Mouse (Mus musculus) neural tube, embryonic 13.5 days (tissue): ENCODE results near the gene Xylt1. TPM values are rescaled to one million over a fixed set of nuclear protein-coding genes. Genes with fewer than 3 reads are reported as not detected.

Source experiments
- ATAC-seq: fragments of 200-750 bp; cut with Nextera tagmentation; 2 replicates; pipeline ENCODE4 v1.8.0; 2017; ENCODE audit warnings: low read depth, mild to moderate bottlenecking, moderate TSS enrichment, moderate library complexity
- H3K27ac ChIP-seq: fragments of 300-500 bp; sonication (generic); replicated peaks from 2 replicates; pipeline ENCODE4 v1.5.1; 2015; ENCODE audit warnings: moderate library complexity, mild to moderate bottlenecking, inconsistent platforms
- H3K27me3 ChIP-seq: fragments of 300-500 bp; sonication (generic); 2 replicates; pipeline ENCODE4 v1.6.1; 2015; ENCODE audit warnings: mild to moderate bottlenecking, inconsistent platforms
- H3K36me3 ChIP-seq: fragments of 300-500 bp; sonication (generic); 2 replicates; pipeline ENCODE4 v1.6.1; 2015; ENCODE audit warnings: mild to moderate bottlenecking, inconsistent platforms
- H3K4me1 ChIP-seq: fragments of 300-500 bp; sonication (generic); replicated peaks from 2 replicates; pipeline ENCODE4 v1.6.1; 2015; ENCODE audit warnings: inconsistent platforms
- H3K4me2 ChIP-seq: fragments of 300-500 bp; sonication (generic); 2 replicates; pipeline ENCODE4 v1.6.1; 2015; ENCODE audit warnings: inconsistent platforms, mild to moderate bottlenecking, moderate library complexity
- H3K4me3 ChIP-seq: fragments of 300-500 bp; sonication (generic); 2 replicates; pipeline ENCODE4 v1.5.1; 2015; ENCODE audit warnings: mild to moderate bottlenecking, inconsistent platforms
- H3K9ac ChIP-seq: fragments of 300-500 bp; sonication (generic); 2 replicates; pipeline ENCODE4 v1.6.1; 2015; ENCODE audit warnings: moderate library complexity, mild to moderate bottlenecking, inconsistent platforms
- H3K9me3 ChIP-seq: fragments of 300-500 bp; sonication (generic); 2 replicates; pipeline ENCODE4 v1.6.1; 2016; ENCODE audit warnings: inconsistent platforms
- WGBS: fragments of 180-500 bp; shearing (Covaris S2); methylation state at CpG from one replicate; pipeline ENCODE4 v1.1.7; 2015; 5-methylcytosine and 5-hydroxymethylcytosine counted together
- polyA plus RNA-seq: library from polyadenylated mRNA; unstranded; fragments of >200 nt; fragmentation: Nextera tagmentation; extraction: Ambion mirVana; gene quantifications from 2 replicates; pipeline ENCODE4 v1.2.1, GENCODE M21; 2015

Gene Xylt1
- polyA plus RNA-seq, 1 experiment from 2014 or later: 1.9 TPM

DNA sequence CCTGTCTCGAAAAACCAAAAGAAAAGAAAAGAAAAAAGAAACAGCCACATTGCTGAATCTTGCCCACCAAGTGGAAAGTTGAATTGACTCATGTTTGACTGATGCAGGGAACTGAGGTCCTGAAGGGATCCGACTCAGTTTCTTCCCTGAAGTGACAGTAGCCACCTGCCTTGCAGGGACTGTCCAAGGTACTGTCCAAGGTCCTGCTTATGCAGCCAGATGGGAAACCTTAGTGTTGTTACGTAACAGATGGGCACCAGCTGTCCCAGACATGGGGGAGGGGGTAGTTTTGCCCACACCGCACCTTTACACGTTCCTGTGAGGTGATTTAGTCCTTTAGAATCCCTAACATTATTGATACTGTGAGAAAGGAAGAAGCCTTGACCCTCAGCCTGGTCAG lies 235.5 kb downstream of the Xylt1 start:
- no peaks in the 10 kb centered on the region for H3K9me3 ChIP-seq
- H3K4me1 ChIP-seq: peaks cover 33% of the 10 kb centered on the region
- no peak overlapping the region for H3K27ac ChIP-seq
- WGBS: 66% methylated on average over 5 of the region's 5 CpGs
- no peak overlapping the region for H3K9ac ChIP-seq
- H3K36me3 ChIP-seq: no peaks in the 10 kb centered on the region
- H3K4me2 ChIP-seq: no peak overlapping the region
- no peak overlapping the region for H3K4me3 ChIP-seq
- ATAC-seq: no peak
- peaks cover 6% of the 10 kb centered on the region for H3K27me3 ChIP-seq

DNA sequence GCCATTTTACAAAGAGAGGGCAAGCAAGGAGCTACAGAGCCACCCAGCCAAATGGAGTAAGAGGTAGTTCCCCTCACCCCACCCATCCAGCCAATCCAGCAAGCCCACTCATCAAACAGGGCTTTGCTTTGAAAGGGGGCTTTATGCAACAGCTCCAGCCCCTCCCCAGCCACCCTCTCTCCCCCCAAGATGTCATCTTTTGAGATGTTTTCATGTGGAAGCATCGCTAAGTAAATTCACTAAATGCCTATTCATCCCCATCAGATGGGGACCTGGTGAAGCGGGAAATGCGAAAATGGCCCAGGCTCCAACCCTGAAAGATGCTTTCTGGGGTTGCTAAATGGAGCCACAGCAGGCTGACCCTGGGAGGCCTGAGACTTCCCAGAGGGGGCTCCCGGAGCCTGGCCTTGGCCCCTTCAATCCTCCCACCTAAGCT lies 238.0 kb downstream of the Xylt1 start:
- Histone ChIP-seq H3K9ac (no peak overlapping the region), H3K27ac (no peak overlapping the region), H3K27me3 (peaks cover 8% of the 10 kb centered on the region), H3K4me2 (no peak overlapping the region), H3K9me3 (no peaks in the 10 kb centered on the region), H3K36me3 (no peaks in the 10 kb centered on the region), H3K4me1 (peaks cover 33% of the 10 kb centered on the region), H3K4me3 (no peak overlapping the region)
- WGBS: 22% methylated on average over 4 of the region's 4 CpGs
- ATAC-seq: no peak

DNA sequence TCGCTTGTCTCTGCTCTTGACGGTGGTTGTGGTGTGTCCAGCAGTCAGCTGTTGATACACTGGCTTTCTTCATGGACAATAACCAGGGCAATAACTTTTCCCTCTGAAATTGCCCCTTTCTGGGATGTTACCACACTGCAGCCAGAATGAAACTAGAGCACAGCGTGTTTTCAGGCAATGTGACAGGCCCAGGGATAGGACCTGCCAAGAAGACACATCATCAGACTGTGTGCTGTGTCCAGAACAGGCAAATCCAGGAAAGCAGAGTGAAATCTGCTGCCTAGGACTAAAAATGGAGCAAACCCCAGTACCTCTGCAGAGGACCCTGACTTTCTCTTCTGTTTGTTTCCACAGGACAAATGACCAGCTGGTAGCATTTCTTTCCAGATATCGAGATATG lies 240.8 kb downstream of the Xylt1 start:
- Histone ChIP-seq H3K9me3 (no peaks in the 10 kb centered on the region), H3K36me3 (no peaks in the 10 kb centered on the region), H3K4me2 (no peak overlapping the region), H3K4me3 (no peak overlapping the region), H3K27ac (no peak overlapping the region), H3K4me1 (peaks cover 29% of the 10 kb centered on the region), H3K27me3 (peaks cover 10% of the 10 kb centered on the region), H3K9ac (no peak overlapping the region)
- WGBS: 76% methylated on average over 4 of the region's 4 CpGs
- no peak for ATAC-seq

DNA sequence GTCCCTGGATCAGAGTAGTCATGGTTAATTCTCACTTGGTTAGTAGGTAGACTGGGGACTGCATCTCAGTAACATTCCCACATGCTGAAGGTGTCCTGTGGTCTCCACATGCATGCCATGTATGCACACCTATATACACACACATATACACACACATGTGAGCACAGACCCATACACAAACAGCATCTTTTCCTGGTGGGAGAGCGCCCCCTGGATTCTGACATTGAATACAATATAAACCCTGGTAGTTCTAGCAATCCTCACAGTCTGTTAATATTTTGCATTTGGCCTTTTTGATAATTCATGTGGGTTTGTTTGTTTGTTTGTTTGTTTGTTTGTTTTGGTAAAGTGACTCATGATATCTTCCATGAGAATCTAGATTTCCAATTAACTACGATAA lies 242.0 kb downstream of the Xylt1 start:
- Histone ChIP-seq H3K4me1 (peaks cover 28% of the 10 kb centered on the region), H3K9me3 (no peaks in the 10 kb centered on the region), H3K4me3 (no peak overlapping the region), H3K9ac (no peak overlapping the region), H3K27me3 (peaks cover 5% of the 10 kb centered on the region), H3K4me2 (no peak overlapping the region), H3K27ac (no peak overlapping the region), H3K36me3 (no peaks in the 10 kb centered on the region)
- no peak for ATAC-seq
- 83% methylated on average over 2 of the region's 2 CpGs for WGBS

DNA sequence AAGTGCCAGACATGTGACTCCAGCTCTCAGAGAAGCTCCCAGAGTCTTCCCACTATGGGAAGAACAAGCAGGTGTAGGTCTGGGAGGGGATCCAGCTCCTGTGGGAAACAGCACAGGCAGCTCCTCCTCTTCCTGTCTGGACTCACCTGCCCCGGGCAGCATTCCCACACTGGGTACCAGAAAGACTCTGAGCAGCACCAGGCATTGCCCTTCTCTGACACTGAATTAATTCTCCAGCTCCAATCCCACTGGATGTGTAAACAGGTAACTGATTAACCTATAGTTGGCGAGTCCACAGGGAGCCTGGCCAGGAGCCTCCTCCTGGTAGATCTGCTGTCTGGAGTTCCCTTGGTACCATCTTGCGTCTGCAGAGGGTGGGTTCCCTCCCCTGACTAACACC lies 248.0 kb downstream of the Xylt1 start:
- Histone ChIP-seq H3K9ac (no peak overlapping the region), H3K9me3 (no peaks in the 10 kb centered on the region), H3K4me3 (no peak overlapping the region), H3K4me1 (no peaks in the 10 kb centered on the region), H3K4me2 (no peak overlapping the region), H3K27me3 (0 out of 2 replicates have a peak, but pooled peaks cover 2% of the 10 kb centered on the region), H3K36me3 (no peaks in the 10 kb centered on the region), H3K27ac (no peak overlapping the region)
- WGBS: 67% methylated on average over 3 of the region's 3 CpGs
- no peak for ATAC-seq

DNA sequence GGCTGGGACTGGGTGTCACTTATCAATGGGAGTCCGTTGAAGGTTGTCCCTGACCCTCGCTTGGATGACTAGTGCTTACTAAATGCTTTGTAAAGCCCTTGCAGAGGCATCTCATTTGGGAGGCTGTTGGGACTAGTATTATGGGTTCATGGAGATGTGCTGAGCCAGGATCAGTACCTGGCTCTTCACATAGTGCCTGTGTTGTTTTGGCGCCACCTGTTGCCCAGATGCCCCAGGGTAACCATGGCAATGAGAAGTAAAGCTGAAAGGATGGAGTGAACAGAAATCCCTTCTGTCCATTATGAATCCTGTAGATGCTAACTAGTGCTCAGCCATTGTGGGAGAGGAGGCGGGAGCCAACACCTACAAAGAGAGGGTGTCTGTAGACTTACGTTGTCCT lies 249.9 kb downstream of the Xylt1 start:
- Histone ChIP-seq H3K4me1 (peaks cover 7% of the 10 kb centered on the region), H3K4me2 (no peak overlapping the region), H3K36me3 (no peaks in the 10 kb centered on the region), H3K4me3 (no peak overlapping the region), H3K27ac (no peak overlapping the region), H3K27me3 (no peaks in the 10 kb centered on the region), H3K9ac (no peak overlapping the region), H3K9me3 (no peaks in the 10 kb centered on the region)
- no peak for ATAC-seq
- WGBS: 55% methylated on average over 5 of the region's 5 CpGs

DNA sequence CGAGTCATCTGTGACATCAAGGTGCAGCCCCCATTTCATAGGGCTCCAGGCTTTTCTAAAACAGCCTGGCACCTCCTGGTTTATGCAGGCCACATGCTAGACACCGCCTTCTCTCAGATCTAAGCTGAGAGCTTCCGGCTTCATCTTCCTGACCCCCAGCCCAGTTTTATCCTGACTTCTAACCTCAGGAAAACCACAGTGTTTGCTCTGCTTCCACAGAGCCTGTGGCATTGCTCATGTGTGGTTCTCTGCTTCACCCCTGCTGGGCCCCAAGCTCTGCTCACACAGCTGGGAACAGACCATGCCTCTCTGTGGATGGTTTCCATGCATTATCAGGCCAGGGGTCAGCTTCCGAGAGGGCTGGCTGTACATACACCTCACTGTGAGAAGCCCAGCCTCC lies 254.8 kb downstream of the Xylt1 start:
- Histone ChIP-seq H3K4me1 (peaks cover 14% of the 10 kb centered on the region), H3K4me3 (no peak overlapping the region), H3K27me3 (no peaks in the 10 kb centered on the region), H3K9me3 (no peaks in the 10 kb centered on the region), H3K27ac (0 out of 2 replicates have a peak overlapping the region, but pooled peaks have one; percentile 14), H3K9ac (no peak overlapping the region), H3K36me3 (no peaks in the 10 kb centered on the region), H3K4me2 (no peak overlapping the region)
- no peak for ATAC-seq
- WGBS: 74% methylated on average over 4 of the region's 4 CpGs

DNA sequence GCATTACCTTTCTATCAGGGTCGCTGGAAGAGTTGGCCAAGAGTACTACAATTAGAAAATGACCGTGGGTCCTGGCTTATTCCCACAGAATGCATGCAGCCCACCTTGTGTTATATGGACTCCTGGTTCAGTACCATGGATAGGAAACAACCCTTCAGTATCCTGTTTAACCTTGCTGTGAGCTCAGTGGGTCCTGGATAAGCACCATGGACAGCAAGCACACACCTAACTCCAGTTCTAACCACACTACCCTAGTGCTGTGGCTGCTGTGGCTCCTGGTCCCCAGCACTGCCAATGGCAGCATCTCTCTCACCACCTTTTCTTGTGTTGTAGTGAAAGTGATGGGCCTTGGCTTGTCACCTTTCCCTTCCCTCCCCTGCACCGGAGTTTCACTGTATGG lies 255.9 kb downstream of the Xylt1 start:
- no peak for ATAC-seq
- H3K4me1 ChIP-seq: peaks cover 14% of the 10 kb centered on the region
- no peaks in the 10 kb centered on the region for H3K9me3 ChIP-seq
- no peak overlapping the region for H3K9ac ChIP-seq
- 74% methylated on average over 3 of the region's 3 CpGs for WGBS
- no peaks in the 10 kb centered on the region for H3K27me3 ChIP-seq
- H3K4me3 ChIP-seq: no peak overlapping the region
- H3K27ac ChIP-seq: no peak overlapping the region
- no peaks in the 10 kb centered on the region for H3K36me3 ChIP-seq
- no peak overlapping the region for H3K4me2 ChIP-seq

DNA sequence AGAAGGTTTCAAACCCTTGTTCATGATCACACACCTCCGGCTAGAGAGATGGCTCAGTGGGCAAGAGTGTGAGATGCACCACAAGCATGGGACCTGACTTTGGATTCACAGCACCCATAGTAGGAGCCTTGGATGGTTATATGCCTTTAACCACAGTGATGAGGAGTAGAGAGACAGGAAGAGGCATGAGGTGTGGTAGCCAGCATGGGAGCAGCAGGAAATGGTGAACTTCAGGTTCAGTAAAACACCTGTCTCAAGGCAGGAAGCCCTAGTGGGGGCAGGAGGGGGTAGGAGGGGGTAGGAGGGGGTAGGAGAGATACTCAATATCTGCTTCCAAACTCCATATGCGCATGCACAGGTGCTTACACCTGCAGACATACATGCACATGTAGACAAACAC lies 257.2 kb downstream of the Xylt1 start:
- Histone ChIP-seq H3K9me3 (no peaks in the 10 kb centered on the region), H3K4me1 (peaks cover 14% of the 10 kb centered on the region), H3K27me3 (no peaks in the 10 kb centered on the region), H3K4me2 (no peak overlapping the region), H3K4me3 (no peak overlapping the region), H3K27ac (no peak overlapping the region), H3K9ac (no peak overlapping the region), H3K36me3 (no peaks in the 10 kb centered on the region)
- WGBS: 95% methylated on average over 2 of the region's 2 CpGs
- ATAC-seq: no peak

DNA sequence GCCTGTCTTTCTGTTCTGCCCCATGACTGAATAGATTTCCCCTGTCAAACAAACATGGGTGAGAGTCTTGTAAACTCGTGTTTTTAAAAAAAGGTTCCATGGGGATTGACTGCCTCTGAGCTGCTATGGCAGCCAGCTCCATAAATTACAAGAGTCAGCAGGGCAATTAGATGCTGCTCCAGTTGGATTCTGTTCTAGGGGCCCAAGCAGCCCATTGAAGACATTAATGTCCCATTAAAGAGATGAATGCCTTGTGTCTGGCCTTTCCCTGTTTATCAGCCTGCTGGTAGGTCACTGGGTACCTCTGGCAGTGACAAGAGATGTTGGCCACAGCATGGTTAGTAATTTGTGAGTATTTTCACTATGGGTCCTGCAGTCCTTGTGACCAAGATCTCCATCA lies 271.9 kb downstream of the Xylt1 start:
- Histone ChIP-seq H3K4me2 (no peak overlapping the region), H3K4me1 (peaks cover 4% of the 10 kb centered on the region; the same call in 1 of the 2 replicates), H3K9me3 (no peaks in the 10 kb centered on the region), H3K9ac (no peak overlapping the region), H3K4me3 (no peak overlapping the region), H3K27ac (no peak overlapping the region), H3K27me3 (peaks cover 33% of the 10 kb centered on the region), H3K36me3 (no peaks in the 10 kb centered on the region)
- no peak; the same call in 1 of the 2 replicates for ATAC-seq
- 11% methylated on average over 1 of the region's 1 CpGs for WGBS

DNA sequence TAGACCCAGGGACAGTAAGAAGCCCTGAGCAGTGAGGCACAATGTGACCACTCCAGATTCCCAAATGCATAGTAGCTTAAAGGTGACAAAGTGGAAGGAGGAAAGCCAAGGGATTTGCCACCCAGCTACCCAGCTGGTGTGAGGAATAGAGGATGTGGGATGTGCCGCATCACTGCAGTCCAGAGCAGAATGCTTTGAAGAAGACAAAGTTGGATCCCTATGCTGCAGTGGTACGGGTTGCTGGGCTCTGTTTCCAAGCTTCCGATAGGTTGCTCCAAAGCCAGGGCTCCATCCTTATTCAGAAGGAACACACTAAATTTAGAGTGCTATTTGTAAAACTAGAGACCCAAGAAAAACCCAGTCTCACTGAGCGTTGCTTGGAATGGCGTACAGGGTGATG lies 275.0 kb downstream of the Xylt1 start:
- ATAC-seq: no peak
- 96% methylated on average over 5 of the region's 5 CpGs for WGBS
- no peak overlapping the region for H3K4me2 ChIP-seq
- H3K9me3 ChIP-seq: no peaks in the 10 kb centered on the region
- peaks cover 24% of the 10 kb centered on the region for H3K27me3 ChIP-seq
- no peak overlapping the region for H3K4me3 ChIP-seq
- H3K27ac ChIP-seq: no peak overlapping the region
- no peak overlapping the region for H3K9ac ChIP-seq
- no peaks in the 10 kb centered on the region; the same call in 1 of the 2 replicates for H3K4me1 ChIP-seq
- no peaks in the 10 kb centered on the region for H3K36me3 ChIP-seq

DNA sequence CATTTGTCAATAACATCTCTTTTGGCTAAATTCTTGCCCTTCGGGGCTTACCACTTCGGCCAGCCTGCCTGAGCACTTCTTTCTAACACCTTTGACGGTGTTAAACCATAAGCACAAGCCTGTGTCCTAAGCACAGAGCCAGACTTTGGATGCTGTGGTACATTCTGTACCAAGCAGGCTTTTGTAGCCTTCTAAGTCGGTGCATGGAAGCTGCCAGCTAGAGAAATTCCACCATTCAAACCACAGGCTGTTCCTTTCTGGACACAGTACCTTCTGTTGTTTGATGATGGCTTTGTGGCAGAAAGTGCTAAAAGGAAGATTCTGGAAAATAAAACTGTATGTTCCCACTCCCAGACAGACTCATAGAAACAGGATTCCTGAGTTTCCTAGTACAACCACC lies 277.4 kb downstream of the Xylt1 start:
- 88% methylated on average over 4 of the region's 4 CpGs for WGBS

DNA sequence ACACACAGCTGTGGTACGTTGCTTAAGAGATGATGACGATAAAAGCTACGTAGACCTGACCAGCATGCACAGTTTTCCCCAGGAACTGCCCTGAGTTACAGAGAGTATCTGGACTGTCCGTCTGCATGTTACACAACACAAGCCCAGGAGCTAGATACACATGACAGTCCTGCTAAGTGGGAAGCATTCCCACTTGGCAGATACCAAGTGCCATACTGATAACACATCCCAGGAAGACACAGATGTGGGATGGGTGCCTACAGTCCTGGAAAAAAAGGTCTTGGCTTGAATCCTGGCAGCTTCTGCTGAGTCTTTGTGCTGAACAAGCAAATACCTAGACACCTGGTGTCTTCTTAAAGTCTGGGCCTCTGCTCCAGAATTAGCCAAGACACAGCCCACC lies 278.0 kb downstream of the Xylt1 start:
- Histone ChIP-seq H3K9me3 (no peaks in the 10 kb centered on the region), H3K4me3 (no peak overlapping the region), H3K4me2 (no peak overlapping the region), H3K36me3 (no peaks in the 10 kb centered on the region), H3K27ac (no peak overlapping the region), H3K4me1 (no peaks in the 10 kb centered on the region), H3K9ac (no peak overlapping the region), H3K27me3 (peaks cover 24% of the 10 kb centered on the region)
- 83% methylated on average over 4 of the region's 4 CpGs for WGBS
- ATAC-seq: no peak

More for the DNA sequence above, 277.4 kb downstream of the Xylt1 start:
- no peaks in the 10 kb centered on the region for H3K36me3 ChIP-seq
- H3K27me3 ChIP-seq: peaks cover 24% of the 10 kb centered on the region
- no peak overlapping the region for H3K4me3 ChIP-seq
- H3K27ac ChIP-seq: no peak overlapping the region
- no peaks in the 10 kb centered on the region for H3K9me3 ChIP-seq
- no peaks in the 10 kb centered on the region for H3K4me1 ChIP-seq
- no peak overlapping the region for H3K4me2 ChIP-seq
- no peak overlapping the region for H3K9ac ChIP-seq
- no peak for ATAC-seq
